Mouse (Mus musculus): Measurements from ENCODE around the gene Fam13a. TPM values are rescaled to one million over a fixed set of nuclear protein-coding genes. Genes with fewer than 3 reads are reported as not detected.

Gene Fam13a
- polyA plus RNA-seq, 1 experiment from 2014 or later = 12.3 TPM

DNA sequence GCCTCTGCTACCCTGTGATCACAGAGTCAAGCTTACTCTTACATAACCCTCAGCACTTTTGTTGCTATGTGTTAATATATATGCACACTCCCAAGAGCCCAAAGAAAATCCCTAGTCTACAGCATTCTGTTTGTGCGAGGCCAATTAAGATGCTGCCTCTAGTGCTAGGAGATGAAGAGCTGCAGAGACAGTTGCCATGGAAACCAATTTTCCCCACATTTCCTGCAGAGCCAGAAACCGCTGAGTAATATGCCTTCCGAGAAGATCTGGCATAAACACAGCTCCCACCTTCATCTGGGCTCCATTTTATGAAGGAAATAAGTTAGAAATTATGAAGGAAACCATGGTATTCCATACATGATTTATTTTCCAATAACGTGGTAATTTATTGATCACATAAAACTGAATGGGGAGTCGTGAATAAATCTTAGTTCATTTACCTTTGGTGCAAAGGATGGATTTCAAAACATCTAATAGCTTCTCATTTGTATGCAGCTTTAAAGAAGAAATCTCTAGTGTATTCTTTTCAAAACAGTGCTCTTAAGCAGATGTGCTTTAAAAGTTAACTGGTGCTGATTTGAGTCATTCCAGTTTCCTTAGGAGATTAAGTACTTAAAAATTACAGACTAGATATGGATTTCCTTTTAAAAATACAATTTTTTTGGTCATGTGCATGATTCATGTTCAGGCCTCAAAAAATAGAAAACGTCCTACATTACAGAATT, 91.0 kb downstream of the Fam13a start:
- H3K9me3 ChIP-seq (replicated peaks; ENCODE audit: control insufficient read depth, low read length) = no peaks in the 10 kb centered on the region
- 70% methylated on average over 6 of the region's 6 CpGs for WGBS
- H3K36me3 ChIP-seq (ENCODE audit: control insufficient read depth, insufficient read depth) = peaks cover 10% of the 10 kb centered on the region
- H3K9ac ChIP-seq (ENCODE audit: low read length) = no peak overlapping the region
- no peaks in the 10 kb centered on the region for H3K27me3 ChIP-seq (ENCODE audit: control insufficient read depth, insufficient read depth, low read length)
- no peak overlapping the region for H3K27ac ChIP-seq (ENCODE audit: low read length)
- H3K4me3 ChIP-seq (ENCODE audit: low read length) = no peak overlapping the region
- H3K4me1 ChIP-seq (ENCODE audit: control insufficient read depth, insufficient read depth, low read length) = peaks cover 12% of the 10 kb centered on the region
- ATAC-seq (replicated peaks; ENCODE audit: extremely low read depth, insufficient read depth, low FRiP score) = no peak
- no peak overlapping the region for H3K4me2 ChIP-seq (ENCODE audit: low read depth, low read length)

DNA sequence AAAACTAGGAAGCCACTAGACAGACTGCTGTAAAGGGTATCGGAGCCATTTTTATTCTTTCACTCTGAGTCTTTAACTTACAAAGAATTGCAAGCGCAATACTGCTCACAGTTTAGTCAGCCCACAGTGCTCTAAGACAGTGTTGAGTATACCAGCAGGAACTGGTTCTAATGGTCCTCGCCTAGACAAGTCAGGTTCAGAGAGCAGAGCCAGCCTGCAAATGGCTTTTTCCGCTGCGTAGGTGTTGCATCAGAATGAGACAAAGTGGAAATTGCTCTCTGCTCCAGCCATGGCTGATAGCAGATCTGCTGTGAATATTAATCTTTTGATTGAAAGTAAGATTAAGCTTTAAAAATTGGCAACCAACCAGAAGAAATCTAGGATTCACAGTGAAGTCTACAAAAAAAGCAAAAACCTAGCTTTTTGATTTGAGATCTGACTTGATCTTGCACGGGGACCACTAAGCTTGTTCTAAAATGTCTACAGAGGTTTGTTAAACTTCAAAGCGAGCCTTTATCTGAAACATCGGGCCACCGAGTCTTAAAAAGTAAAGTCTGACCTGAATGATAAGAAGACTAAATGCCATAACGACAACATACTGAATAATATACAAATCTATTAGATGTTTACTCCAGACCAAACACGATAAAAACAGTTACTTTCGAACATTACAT, 91.7 kb downstream of the Fam13a start:
- 86% methylated on average over 12 of the region's 12 CpGs for WGBS
- Histone ChIP-seq H3K4me2 (ENCODE audit: low read depth, low read length) (no peak overlapping the region), H3K4me1 (ENCODE audit: control insufficient read depth, insufficient read depth, low read length) (peaks cover 17% of the 10 kb centered on the region), H3K4me3 (ENCODE audit: low read length) (no peak overlapping the region), H3K9me3 (replicated peaks; ENCODE audit: control insufficient read depth, low read length) (no peaks in the 10 kb centered on the region), H3K36me3 (ENCODE audit: control insufficient read depth, insufficient read depth) (peaks cover 10% of the 10 kb centered on the region), H3K9ac (ENCODE audit: low read length) (no peak overlapping the region), H3K27ac (ENCODE audit: low read length) (no peak overlapping the region), H3K27me3 (ENCODE audit: control insufficient read depth, insufficient read depth, low read length) (no peaks in the 10 kb centered on the region)
- no peak for ATAC-seq (replicated peaks; ENCODE audit: extremely low read depth, insufficient read depth, low FRiP score)

DNA sequence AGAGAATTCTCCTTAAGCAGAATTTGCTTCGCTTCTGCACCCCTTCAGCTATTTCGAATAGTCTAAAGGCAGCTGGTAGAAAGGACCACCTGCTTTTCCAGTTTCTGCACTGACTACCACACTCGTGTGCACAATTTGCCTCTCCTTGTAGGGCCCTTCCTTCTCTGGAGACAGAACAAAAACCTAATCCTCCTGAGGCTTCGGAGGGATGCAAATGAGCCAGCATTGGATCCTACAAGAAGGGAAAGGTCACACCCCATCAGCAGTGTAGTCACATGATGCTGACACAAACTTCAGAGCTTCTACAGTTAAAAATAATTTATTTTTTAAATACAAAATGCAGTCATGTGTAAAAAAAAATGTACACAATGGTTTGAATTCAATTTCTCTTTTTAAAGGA, 93.2 kb downstream of the Fam13a start:
- peaks cover 10% of the 10 kb centered on the region for H3K36me3 ChIP-seq (ENCODE audit: control insufficient read depth, insufficient read depth)
- H3K9ac ChIP-seq (ENCODE audit: low read length) = no peak overlapping the region
- ATAC-seq (replicated peaks; ENCODE audit: extremely low read depth, insufficient read depth, low FRiP score) = no peak
- 88% methylated on average over 4 of the region's 4 CpGs for WGBS
- no peaks in the 10 kb centered on the region for H3K27me3 ChIP-seq (ENCODE audit: control insufficient read depth, insufficient read depth, low read length)
- H3K4me1 ChIP-seq (ENCODE audit: control insufficient read depth, insufficient read depth, low read length) = peaks cover 23% of the 10 kb centered on the region
- no peaks in the 10 kb centered on the region for H3K9me3 ChIP-seq (replicated peaks; ENCODE audit: control insufficient read depth, low read length)
- no peak overlapping the region for H3K4me3 ChIP-seq (ENCODE audit: low read length)
- H3K27ac ChIP-seq (ENCODE audit: low read length) = no peak overlapping the region
- no peak overlapping the region for H3K4me2 ChIP-seq (ENCODE audit: low read depth, low read length)

DNA sequence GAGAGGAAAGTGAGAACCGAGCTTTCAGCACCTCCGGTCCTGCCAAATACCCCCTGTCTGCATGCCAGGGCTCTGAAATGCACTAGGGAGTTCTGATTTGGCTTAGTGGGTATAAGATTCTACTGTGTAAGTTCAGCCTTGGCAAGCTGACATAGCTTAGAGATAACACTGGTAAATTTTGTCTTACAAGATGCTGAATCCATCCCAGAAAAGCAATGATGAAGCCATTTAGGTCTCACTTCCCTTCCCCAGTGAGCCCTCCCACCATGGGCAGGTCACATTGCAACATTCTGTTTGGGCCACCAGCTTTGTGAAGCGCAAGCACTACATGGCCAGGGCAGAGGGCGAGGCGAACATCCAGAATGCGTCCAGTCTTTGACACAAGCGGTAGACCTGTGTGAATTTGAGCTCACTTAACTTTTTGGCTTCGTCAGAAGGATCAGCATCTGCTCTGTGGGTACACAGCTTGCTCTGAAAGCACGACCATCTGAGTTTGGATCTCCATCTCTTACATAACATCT, 94.4 kb downstream of the Fam13a start:
- 73% methylated on average over 9 of the region's 9 CpGs for WGBS
- Histone ChIP-seq H3K4me1 (ENCODE audit: control insufficient read depth, insufficient read depth, low read length) (peaks cover 23% of the 10 kb centered on the region), H3K27me3 (ENCODE audit: control insufficient read depth, insufficient read depth, low read length) (no peaks in the 10 kb centered on the region), H3K9ac (ENCODE audit: low read length) (no peak overlapping the region), H3K4me2 (ENCODE audit: low read depth, low read length) (no peak overlapping the region), H3K36me3 (ENCODE audit: control insufficient read depth, insufficient read depth) (peaks cover 5% of the 10 kb centered on the region), H3K4me3 (ENCODE audit: low read length) (no peak overlapping the region), H3K9me3 (replicated peaks; ENCODE audit: control insufficient read depth, low read length) (no peaks in the 10 kb centered on the region), H3K27ac (ENCODE audit: low read length) (peak overlapping the region; percentile 39)
- ATAC-seq (replicated peaks; ENCODE audit: extremely low read depth, insufficient read depth, low FRiP score) = peak; percentile 43; the same call in 1 of the 2 replicates

DNA sequence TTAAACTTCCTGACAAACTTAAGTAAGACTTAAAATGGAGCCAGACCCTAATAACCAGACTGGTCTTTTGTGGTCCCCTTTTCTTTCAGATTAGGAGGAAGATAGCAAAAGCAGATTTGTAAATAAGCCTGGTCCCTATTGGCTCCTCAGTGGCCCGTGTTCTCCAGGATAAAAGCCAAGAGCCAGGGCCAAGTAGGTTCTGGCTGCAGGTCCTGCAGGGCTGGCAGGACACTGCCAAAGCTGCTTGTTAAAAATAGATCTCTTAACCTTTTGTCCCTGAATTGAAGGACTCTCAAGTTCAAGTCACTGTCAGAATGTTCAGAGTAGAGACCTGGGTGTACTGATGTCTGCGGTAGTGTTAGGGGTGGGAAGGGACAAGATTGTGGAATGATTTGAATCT, 96.5 kb downstream of the Fam13a start:
- 32% methylated on average over 2 of the region's 2 CpGs for WGBS
- peak; percentile 81 for ATAC-seq (replicated peaks; ENCODE audit: extremely low read depth, insufficient read depth, low FRiP score)
- Histone ChIP-seq H3K27ac (ENCODE audit: low read length) (peak overlapping the region; percentile 63), H3K4me3 (ENCODE audit: low read length) (no peak overlapping the region), H3K4me2 (ENCODE audit: low read depth, low read length) (peak overlapping the region; percentile 9; the same call in 1 of the 2 replicates), H3K27me3 (ENCODE audit: control insufficient read depth, insufficient read depth, low read length) (no peaks in the 10 kb centered on the region), H3K9ac (ENCODE audit: low read length) (no peak overlapping the region; the same call in 1 of the 2 replicates), H3K36me3 (ENCODE audit: control insufficient read depth, insufficient read depth) (no peaks in the 10 kb centered on the region), H3K4me1 (ENCODE audit: control insufficient read depth, insufficient read depth, low read length) (peaks cover 23% of the 10 kb centered on the region), H3K9me3 (replicated peaks; ENCODE audit: control insufficient read depth, low read length) (no peaks in the 10 kb centered on the region)

DNA sequence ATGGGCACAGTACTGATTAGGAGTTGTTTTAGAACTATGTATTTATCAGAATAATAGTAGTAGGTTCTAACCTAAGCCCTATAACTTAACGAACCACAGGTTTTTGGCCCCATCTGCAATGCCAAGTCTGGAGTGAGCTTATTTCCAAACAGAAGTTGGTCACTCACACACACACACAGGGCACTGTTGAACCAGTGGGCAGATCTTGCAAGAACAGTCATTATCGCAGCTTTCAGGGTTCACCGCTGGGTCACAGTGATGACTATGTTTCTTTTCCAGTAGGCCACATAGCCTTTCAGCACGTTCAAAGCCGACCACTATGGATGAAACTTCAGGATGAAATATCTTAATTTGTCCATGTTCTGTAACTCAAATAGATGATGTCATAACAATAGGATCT, 101.8 kb downstream of the Fam13a start:
- H3K4me2 ChIP-seq (ENCODE audit: low read depth, low read length) = no peak overlapping the region
- no peak overlapping the region for H3K4me3 ChIP-seq (ENCODE audit: low read length)
- H3K36me3 ChIP-seq (ENCODE audit: control insufficient read depth, insufficient read depth) = peaks cover 12% of the 10 kb centered on the region
- WGBS = 61% methylated on average over 5 of the region's 5 CpGs
- H3K9me3 ChIP-seq (replicated peaks; ENCODE audit: control insufficient read depth, low read length) = no peaks in the 10 kb centered on the region
- no peaks in the 10 kb centered on the region for H3K27me3 ChIP-seq (ENCODE audit: control insufficient read depth, insufficient read depth, low read length)
- ATAC-seq (replicated peaks; ENCODE audit: extremely low read depth, insufficient read depth, low FRiP score) = no peak
- H3K27ac ChIP-seq (ENCODE audit: low read length) = no peak overlapping the region
- H3K4me1 ChIP-seq (ENCODE audit: control insufficient read depth, insufficient read depth, low read length) = peaks cover 4% of the 10 kb centered on the region; the same call in 1 of the 2 replicates
- H3K9ac ChIP-seq (ENCODE audit: low read length) = no peak overlapping the region

DNA sequence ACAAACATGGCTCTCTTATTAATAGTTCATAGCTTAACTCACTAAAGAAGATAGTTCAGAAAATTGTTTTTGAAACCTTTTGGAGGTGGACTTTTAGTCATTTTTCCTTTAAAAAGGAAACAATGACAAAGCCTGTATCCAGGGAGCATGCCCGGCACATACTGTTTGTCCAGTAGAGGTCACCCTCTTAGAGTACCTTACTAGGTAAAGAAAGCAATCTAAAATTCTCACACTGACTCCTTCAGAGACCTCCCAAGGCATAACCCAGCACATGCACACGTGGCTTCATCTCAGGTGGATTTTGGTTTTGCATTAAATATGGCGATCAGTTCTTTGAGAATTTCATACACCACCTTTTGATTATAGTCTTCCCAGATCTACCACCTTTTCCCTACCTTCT, 102.7 kb downstream of the Fam13a start:
- ATAC-seq (replicated peaks; ENCODE audit: extremely low read depth, insufficient read depth, low FRiP score) = no peak
- WGBS = 48% methylated on average over 3 of the region's 3 CpGs
- H3K27ac ChIP-seq (ENCODE audit: low read length) = no peak overlapping the region
- H3K27me3 ChIP-seq (ENCODE audit: control insufficient read depth, insufficient read depth, low read length) = no peaks in the 10 kb centered on the region
- H3K4me3 ChIP-seq (ENCODE audit: low read length) = no peak overlapping the region
- no peak overlapping the region for H3K4me2 ChIP-seq (ENCODE audit: low read depth, low read length)
- no peak overlapping the region for H3K9ac ChIP-seq (ENCODE audit: low read length)
- H3K36me3 ChIP-seq (ENCODE audit: control insufficient read depth, insufficient read depth) = peaks cover 15% of the 10 kb centered on the region
- no peaks in the 10 kb centered on the region for H3K4me1 ChIP-seq (ENCODE audit: control insufficient read depth, insufficient read depth, low read length)
- no peaks in the 10 kb centered on the region for H3K9me3 ChIP-seq (replicated peaks; ENCODE audit: control insufficient read depth, low read length)

DNA sequence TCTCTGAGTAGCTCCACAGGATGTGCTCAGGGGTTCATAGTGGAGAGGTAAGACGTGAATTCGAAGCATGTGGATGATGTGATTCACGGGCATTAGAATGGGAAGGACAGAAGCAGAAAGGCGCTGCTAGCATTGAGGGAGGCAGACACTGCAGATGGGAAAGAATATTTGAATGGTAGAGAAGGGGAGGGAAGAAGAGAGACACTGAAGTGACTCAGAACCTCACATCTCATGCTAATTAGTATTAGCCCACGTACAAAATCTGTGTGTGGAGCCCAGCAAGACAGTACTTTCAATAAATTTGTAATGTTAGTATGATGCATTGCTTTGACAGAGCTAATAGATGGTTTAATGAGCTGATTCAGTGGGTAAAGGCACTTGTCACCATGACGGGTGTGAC, 103.6 kb downstream of the Fam13a start:
- ATAC-seq (replicated peaks; ENCODE audit: extremely low read depth, insufficient read depth, low FRiP score) = no peak
- no peaks in the 10 kb centered on the region for H3K4me1 ChIP-seq (ENCODE audit: control insufficient read depth, insufficient read depth, low read length)
- H3K27ac ChIP-seq (ENCODE audit: low read length) = no peak overlapping the region
- H3K27me3 ChIP-seq (ENCODE audit: control insufficient read depth, insufficient read depth, low read length) = no peaks in the 10 kb centered on the region
- no peak overlapping the region for H3K4me2 ChIP-seq (ENCODE audit: low read depth, low read length)
- H3K9ac ChIP-seq (ENCODE audit: low read length) = no peak overlapping the region
- 74% methylated on average over 6 of the region's 6 CpGs for WGBS
- H3K36me3 ChIP-seq (ENCODE audit: control insufficient read depth, insufficient read depth) = peaks cover 21% of the 10 kb centered on the region
- H3K4me3 ChIP-seq (ENCODE audit: low read length) = no peak overlapping the region
- H3K9me3 ChIP-seq (replicated peaks; ENCODE audit: control insufficient read depth, low read length) = no peaks in the 10 kb centered on the region

DNA sequence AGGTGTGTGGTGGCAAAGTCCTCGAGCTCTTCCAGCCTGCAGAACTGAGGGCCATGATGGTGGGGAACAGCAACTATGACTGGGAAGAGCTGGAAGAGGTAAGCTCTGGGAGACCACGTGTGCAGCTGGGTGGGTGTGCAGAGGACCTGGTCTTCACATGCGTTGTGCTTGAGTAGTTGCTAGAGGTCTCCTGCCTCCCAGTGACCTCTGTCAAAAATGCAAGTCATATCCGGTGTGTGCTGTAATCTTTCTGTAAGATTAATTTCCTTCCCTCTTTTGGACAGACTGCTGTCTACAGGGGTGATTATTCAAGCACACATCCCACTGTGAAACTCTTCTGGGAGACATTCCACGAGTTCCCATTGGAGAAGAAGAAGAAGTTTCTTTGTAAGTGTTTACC, 107.9 kb downstream of the Fam13a start:
- Histone ChIP-seq H3K4me2 (ENCODE audit: low read depth, low read length) (no peak overlapping the region), H3K9me3 (replicated peaks; ENCODE audit: control insufficient read depth, low read length) (no peaks in the 10 kb centered on the region), H3K4me3 (ENCODE audit: low read length) (no peak overlapping the region), H3K36me3 (ENCODE audit: control insufficient read depth, insufficient read depth) (peaks cover 25% of the 10 kb centered on the region), H3K4me1 (ENCODE audit: control insufficient read depth, insufficient read depth, low read length) (no peaks in the 10 kb centered on the region), H3K27ac (ENCODE audit: low read length) (no peak overlapping the region), H3K9ac (ENCODE audit: low read length) (no peak overlapping the region), H3K27me3 (ENCODE audit: control insufficient read depth, insufficient read depth, low read length) (no peaks in the 10 kb centered on the region)
- no peak for ATAC-seq (replicated peaks; ENCODE audit: extremely low read depth, insufficient read depth, low FRiP score)
- WGBS = 69% methylated on average over 5 of the region's 5 CpGs

Measured in heart, embryonic 16.5 days (tissue).